Mouse (Mus musculus) cerebellum, postnatal 10 days (tissue): ENCODE measurements at regions not wholly inside any gene's neighbourhood (a gene's known extent, or its start where the extent isn't known, plus 50 kb on each side); places are given as distances from the start of the nearest gene placed in this dataset.

ENCODE experiments used
- DNase-seq, 2 experiments: peaks; one replicate each; pipeline ENCODE4 v3.0.0; 2021; ENCODE audit warnings: mixed read lengths in 2 of 2

- DNase-seq = no peak
Observed at GRCm38 (mm10) chr9:88069834-88070233, 257.2 kb upstream of the Nt5e start.

- peak; percentile 72 to 76 for DNase-seq
Observed at GRCm38 (mm10) chr9:88073165-88073564, 253.8 kb upstream of the Nt5e start.

- no peak for DNase-seq
Observed at GRCm38 (mm10) chr9:88073579-88073978, 253.4 kb upstream of the Nt5e start.

GRCm38 (mm10) chr9:88082931-88083479 lies 244.0 kb upstream of the Nt5e start:
- DNase-seq = peak in 1 of 2 experiments; percentile 14

- no peak for DNase-seq
Observed at GRCm38 (mm10) chr9:88085181-88085816, 241.7 kb upstream of the Nt5e start.

- DNase-seq = no peak
Observed at GRCm38 (mm10) chr9:88085866-88086265, 241.1 kb upstream of the Nt5e start.

GRCm38 (mm10) chr9:88091781-88092527 lies 235.0 kb upstream of the Nt5e start:
- DNase-seq = no peak

GRCm38 (mm10) chr9:88092561-88092960 lies 234.4 kb upstream of the Nt5e start:
- DNase-seq = no peak

GRCm38 (mm10) chr9:88113094-88113493 lies 213.9 kb upstream of the Nt5e start:
- no peak for DNase-seq

- DNase-seq = peak in 1 of 2 experiments; percentile 5
Observed at GRCm38 (mm10) chr9:88120536-88120935, 206.5 kb upstream of the Nt5e start.

- peak; percentile 45 to 62 for DNase-seq
Observed at GRCm38 (mm10) chr9:88120963-88121570, 205.9 kb upstream of the Nt5e start.

- peak; percentile 24 to 58 for DNase-seq
Observed at GRCm38 (mm10) chr9:88124322-88125005, 202.5 kb upstream of the Nt5e start.

GRCm38 (mm10) chr9:88163025-88163780 lies 163.8 kb upstream of the Nt5e start:
- no peak for DNase-seq

- peak; percentile 9 to 20 for DNase-seq
Observed at GRCm38 (mm10) chr9:88177575-88178254, 149.3 kb upstream of the Nt5e start.

- no peak for DNase-seq
Observed at GRCm38 (mm10) chr9:88181189-88181994, 145.6 kb upstream of the Nt5e start.

- DNase-seq = no peak
Observed at GRCm38 (mm10) chr9:88207378-88207777, 119.6 kb upstream of the Nt5e start.

- DNase-seq = no peak
Observed at GRCm38 (mm10) chr9:88208022-88208421, 119.0 kb upstream of the Nt5e start.

- DNase-seq = no peak
Observed at GRCm38 (mm10) chr9:88214758-88215157, 112.2 kb upstream of the Nt5e start.

- no peak for DNase-seq
Observed at GRCm38 (mm10) chr9:88220360-88220759, 106.6 kb upstream of the Nt5e start.

GRCm38 (mm10) chr9:88221276-88221675 lies 105.7 kb upstream of the Nt5e start:
- DNase-seq = no peak
